Mouse (Mus musculus): Measurements from ENCODE around the gene Trpc4ap.

DNA sequence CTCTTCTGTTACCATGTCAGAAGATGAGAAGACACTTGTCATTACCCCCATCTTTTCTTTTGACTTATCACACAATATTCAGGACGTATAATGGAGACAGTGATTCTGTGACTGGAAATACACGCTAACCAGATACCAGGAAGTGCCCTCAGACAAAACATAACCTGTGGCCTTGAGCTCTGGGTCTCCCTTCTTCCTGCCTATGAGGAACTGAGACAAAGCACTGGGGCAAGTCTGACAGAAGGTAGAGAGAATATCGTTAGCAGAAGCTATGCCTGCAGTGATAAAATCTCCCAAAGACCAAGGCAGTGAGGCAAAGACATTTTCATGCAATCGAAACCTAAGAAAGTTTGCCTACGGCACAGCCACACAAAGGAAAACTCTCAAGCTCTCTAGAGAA lies 28.4 kb upstream of the Trpc4ap start:
- no peak for TF ChIP-seq CTCF (IDR thresholded peaks at IDR 0.05; ENCODE audit: extremely low read depth, insufficient read length, insufficient replicate concordance, low read depth, low read length)
- no peak for TF ChIP-seq POLR2A (IDR thresholded peaks at IDR 0.05; ENCODE audit: low read depth, low read length)
